Mouse (Mus musculus): ENCODE results near the gene Chchd10.
A peak's percentile ranks its signal among the peaks of the same experiment; 100 is the strongest.

Gene Chchd10

DNA sequence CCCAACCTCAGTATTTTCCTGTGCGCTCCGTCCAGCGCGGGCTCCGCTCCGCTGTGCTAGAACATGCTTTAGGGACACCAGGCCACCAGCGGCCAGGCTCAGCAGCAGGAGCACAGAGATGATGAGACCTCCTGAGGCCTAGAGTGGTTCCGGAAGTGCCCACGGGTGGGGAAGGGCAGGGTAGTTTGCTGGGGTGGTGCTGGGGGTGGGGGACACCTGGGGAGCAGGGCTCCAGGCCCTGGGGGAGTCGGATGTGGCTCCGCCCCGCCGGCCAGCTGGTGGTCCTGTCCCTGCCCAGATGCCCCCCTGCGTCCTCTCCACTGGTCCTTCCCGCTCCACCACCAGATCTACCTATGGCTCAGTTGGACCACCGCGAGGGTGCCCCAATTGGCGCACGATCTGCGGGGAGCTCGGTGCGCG, 17.9 kb downstream of the Chchd10 start:
- no peak for DNase-seq (ENCODE audit: low spot score)

DNA sequence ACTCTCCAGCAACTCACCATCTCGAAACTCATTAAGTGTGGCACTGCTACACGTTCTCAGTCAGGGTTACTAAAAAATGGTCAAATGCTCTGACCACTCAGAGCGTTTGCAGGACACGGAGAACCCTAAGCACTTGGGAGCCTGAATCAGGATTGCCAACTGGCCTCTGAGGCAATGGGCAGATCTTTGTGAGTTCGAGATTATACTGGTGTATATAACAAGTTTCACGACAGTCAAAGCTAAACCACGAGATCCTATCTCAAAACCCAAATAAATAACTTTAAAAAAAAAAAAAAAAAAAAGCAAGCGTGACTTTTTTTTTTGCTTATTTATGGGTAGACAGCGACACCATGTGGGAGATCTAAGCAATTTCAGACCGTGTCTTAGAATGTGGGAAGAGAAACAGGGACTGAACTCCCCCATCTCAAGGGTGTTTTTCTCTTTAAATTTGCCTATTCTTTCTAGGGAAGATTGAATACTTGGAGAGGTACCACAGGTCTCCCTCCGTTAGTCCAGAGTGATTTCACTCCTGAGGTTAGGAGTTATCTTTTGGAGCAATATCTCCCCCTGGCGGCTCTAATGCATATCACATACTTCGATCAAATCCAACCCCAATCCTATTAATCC, 18.6 kb downstream of the Chchd10 start:
- DNase-seq (ENCODE audit: low spot score) = peak; percentile 66

DNA sequence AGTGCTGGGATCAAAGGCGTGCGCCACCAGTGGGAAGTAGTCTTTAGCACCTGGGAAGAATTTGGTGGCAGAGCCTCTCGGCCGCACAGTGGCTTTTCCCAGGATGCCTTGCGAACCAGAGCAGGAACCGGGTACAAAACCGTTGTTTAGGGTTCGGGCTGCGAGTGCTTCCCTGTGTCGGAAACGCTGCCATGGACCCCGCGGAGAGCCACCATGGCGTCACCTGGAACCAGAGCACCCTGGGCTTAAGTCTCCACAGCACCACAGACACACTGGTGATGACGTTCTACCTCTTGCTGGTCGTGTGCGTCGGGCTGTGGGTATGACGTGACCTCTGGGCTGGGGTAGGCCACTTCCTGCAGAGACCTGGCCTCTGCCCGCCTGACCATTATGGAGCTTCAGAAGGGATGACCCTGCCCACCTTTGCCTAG, 21.5 kb downstream of the Chchd10 start, which contains the start of gene Gm5134:
Gm5134 (plus strand) TSS at position 134 of the 431 bp plus-strand sequence.
- DNase-seq (ENCODE audit: low spot score) = no peak

DNA sequence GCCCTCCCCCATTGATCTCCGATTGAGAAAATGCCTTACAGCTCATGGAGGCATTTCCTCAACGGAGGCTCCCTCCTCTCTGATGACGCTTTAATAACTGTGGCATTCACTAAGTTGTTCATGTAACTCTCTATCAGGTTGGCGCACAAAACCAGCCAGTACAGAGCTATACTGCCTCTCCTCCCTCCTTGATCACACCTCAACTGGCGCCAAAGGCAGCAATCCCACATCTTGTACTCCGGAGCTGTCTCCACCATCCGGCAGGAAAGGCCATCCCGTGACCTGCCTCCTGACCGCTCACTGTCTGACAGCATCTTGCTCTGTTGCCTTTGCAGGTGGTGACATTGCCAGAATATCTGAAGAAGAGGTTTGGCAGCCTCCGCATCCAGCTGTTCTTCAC, 40.9 kb downstream of the Chchd10 start:
- no peak for DNase-seq (ENCODE audit: low spot score)

DNA sequence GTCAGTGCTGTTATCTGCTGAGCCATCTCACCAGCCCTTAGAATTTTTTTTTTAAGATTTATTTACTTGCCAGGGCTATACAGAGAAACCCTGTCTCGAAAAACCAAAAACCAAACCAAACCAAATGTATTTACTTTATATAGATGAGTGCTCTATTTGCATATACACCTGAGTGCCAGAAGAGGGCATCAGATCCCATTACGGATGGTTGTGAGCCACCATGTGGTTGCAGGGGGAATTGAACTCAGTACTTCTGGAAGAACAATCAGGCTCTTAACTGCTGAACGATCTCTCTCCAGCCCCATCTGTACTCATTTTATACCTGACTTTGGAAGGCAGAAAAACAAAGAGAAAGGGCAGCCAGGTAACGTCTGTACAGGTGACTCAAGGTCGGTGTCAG, 42.3 kb downstream of the Chchd10 start:
- no peak for DNase-seq (ENCODE audit: low spot score)

DNA sequence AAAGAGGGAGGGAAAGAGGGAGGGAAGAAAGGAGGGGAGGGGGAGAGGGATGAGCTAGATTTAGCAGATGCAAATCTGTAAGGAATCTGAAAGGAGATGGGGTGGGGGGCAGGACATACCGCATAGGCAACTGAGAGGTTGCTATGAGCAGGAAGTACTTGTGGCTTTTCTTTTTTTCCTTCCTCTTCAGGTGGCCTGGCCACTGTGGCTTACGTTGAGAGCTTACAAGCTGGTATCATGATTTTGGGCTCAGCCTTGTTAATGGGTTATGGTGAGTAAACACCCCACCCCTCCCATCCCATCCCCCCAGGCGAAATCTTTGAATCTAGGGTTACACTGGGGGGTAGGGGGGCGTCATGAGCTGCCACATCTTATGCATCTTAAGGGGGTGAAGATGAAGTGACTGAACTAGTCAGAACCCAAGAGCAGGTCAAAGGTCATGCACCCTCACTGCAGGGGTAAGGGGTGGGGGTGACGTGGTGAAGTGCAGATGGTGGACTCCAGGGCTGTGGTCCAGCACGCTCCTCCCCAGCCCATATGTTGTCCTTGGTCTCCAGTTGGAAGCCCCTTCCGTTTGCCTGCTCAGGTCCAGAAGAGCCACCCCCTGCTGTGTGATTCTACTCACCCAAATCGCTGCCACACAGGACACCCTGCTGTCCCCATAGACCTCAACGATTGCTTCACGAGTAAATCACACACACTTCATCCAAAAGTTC, 45.3 kb downstream of the Chchd10 start:
- no peak for DNase-seq (ENCODE audit: low spot score)

DNA sequence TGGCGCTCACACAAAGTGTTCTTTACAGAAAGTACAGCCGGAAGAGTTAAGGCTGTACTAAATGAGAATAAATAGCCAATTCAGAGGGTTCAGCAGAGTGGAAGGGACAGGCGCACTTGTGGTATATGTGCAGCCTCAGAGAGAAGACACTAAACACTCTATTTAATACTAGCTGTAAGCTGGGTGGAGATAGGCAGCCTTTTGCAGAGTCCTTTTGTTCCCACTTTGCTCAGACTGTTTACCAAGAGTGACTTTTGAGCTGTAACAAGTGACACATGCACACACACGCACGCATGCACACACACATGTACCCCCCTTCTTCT, 45.9 kb downstream of the Chchd10 start:
- no peak for DNase-seq (ENCODE audit: low spot score)

DNA sequence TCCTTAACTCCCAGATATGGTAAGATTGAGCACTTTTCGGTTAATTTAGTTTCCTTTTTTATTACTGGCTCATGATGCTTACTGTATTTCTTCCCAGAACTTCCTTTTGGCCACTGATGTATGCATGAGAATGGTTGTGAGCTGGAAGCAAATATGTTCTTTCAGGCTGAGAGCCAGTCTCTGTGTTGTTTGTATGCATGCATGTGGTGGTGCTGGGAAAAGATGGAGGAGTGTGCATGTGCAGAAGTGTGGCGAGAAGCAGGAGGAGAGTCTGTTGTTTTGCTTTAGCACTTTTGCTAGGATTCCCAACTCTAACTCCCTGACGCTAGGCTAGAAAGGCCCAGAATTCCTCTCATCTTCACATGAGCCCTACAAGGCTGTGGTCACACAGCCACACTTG, 46.5 kb downstream of the Chchd10 start:
- DNase-seq (ENCODE audit: low spot score) = no peak

Measured in c-Kit-positive CD71-positive TER-119-positive erythroid progenitor cells, embryonic 14.5 days (primary cell).